Mouse (Mus musculus) c-Kit-positive CD71-positive TER-119-negative erythroid progenitor cells, embryonic 14.5 days (primary cell): ENCODE results near the gene Inmt.
A peak's percentile ranks its signal among the peaks of the same experiment; 100 is the strongest.

Experiments
- DNase-seq: peaks from one replicate; pipeline ENCODE4 v3.0.0-alpha.2; 2013; ENCODE audit warnings: low read depth

Inmt gene

GRCm38 (mm10) chr6:55169818-55170217 lies 5.0 kb downstream of the Inmt start:
- DNase-seq = no peak

- peak; percentile 61 for DNase-seq
These were observed 7.9 kb downstream of the Inmt start for GRCm38 (mm10) chr6:55166777-55167463.

DNA sequence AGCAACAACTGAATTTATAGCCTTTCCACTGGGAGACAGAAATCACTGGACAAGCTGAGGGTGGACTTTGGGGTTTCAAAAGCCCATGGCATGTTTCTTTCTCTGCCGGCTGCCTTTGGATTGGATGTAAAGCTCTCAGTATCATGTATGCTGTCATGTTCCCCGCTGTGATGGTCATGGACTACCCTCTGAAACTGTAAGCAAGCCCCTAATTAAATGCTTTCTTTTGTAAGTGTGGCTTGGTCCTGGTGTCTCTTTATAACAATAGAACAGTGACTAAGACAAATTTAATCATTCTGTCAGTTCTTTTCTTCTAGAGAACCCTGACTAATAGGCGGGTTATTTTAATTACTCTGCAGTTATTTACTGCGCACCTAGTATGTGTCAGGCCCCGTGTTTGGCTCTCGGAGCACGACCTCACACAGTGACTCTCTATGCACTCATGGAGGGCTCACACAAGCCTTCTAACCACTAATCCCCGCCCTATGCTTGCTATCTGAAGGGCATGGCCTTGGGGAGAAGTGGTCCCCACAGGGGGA lies 11.7 kb downstream of the Inmt start:
- no peak for DNase-seq

- no peak for DNase-seq
These were observed 13.5 kb downstream of the Inmt start for GRCm38 (mm10) chr6:55161311-55161761.

GRCm38 (mm10) chr6:55159256-55159655 lies 15.6 kb downstream of the Inmt start:
- no peak for DNase-seq

DNA sequence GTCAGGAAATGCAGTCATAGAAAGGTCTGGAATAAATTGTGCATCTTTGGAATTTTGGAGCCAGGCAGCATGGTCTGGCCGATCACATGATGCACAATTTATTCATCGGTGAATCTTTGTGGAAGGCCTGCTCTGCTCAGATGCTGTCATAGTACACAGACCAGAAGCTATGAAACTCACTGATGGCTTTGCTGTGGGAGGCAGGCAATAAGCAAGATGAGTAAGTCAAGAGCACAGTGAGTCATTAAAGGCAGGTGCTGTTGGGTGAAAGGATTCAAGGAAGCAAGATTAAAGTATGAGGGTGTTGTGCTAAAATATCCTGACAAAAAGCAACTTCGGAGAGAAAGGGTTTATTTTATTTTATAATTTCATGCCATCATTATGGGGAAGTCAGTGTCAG lies 22.6 kb downstream of the Inmt start:
- DNase-seq = no peak

DNA sequence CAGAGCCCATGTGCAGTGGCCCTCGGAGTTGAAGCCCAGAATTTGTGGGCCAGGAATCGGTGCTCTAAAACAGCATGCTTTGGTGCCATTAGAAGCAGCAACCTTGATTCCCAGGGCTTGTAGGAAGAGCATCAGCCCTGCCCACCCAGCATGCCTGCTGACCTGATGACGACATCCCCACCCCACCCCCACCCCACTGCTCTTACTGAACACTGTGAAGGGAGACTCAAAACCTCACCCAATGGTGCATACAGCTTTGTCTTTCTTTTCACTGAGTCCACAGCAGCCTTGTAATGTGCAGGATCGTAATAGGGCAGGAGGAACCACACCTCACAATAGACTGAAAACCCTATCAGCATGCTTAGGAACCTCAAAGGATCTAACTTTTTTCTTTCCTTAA lies 28.7 kb downstream of the Inmt start:
- no peak for DNase-seq

DNA sequence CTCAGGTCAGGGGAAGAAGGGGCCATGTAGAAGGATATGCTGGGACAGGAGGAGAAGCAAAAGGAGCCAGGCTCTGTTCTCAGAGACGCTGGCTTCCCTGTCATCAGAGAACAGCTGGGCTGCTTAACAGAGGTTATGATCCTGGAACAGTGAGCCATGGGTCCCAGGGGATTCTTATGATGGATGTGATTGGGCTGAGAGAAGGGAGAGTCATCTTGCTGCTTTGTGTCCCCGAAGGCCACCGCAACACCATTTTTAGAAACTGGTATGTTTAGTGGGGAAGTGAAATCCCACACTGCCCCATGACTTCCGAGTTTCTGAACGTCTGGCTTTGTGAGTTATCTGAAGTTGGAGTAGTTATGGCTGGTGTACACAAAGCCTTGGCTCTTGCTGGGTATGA lies 29.6 kb downstream of the Inmt start:
- DNase-seq = no peak

- no peak for DNase-seq
These were observed 36.5 kb downstream of the Inmt start for GRCm38 (mm10) chr6:55138343-55138742.

DNA sequence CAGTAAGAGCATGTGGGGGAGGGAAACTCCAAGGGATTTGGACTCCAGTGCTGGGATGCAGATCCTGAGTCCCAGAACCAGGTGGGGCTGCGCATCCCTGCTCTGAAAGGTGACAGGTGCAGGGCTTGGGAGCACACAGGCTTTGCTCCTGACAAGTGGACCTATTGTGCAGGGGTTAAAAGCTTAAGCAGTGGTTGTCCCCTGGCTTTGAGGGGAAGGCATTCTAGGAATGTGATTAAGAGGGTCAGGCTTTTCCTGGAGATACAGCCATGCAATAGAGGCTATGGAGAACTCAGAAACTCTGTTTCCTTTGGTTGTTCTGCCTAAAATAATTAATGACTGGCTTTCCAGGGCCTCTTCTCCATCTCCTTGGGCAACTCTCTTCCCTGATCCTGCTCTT lies 41.4 kb downstream of the Inmt start:
- DNase-seq = no peak

DNA sequence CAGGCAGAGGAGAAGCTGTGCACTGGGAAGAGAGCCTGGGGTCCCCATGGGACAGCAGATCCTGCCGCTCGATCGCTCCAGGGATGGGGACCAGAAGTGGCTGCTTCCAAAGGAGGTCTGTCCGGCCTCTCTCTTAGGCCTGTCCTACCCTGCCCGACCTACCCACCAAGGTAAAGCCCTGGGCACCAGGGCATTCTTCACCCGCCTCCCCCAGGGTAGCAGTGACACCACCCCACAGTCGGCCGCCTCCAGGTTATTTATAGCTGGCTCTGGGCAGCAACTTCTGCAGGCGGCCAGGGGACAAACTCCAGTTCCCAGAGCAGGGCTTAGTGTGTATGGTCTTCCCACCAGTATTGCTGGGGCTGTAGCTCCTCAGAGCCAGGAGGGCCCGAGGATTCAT lies 42.0 kb downstream of the Inmt start, which contains the start of gene Crhr2:
TSS of gene Crhr2 (minus strand) at position 223 of the 400 bp plus-strand sequence.
- no peak for DNase-seq

GRCm38 (mm10) chr6:55131301-55131700 lies 43.5 kb downstream of the Inmt start:
- DNase-seq = no peak

DNA sequence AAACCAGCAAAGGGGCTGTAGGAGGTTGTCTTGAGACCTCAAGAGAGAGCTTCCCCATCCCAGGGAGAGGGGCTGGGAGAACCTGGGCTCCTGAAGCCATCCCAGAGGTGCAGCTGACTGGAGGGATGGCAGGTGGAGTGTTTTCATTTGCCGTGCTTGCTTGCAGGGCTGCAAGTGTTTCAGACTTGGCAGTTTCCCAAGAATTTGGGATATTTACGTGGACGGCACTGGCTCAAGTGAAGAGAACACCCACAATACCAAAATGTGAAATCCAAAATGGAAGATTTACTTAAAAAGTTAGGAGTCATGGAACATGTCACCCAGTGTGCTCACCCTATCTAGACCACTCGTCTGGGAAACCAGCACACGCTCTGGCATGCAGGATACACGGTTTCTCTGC lies 44.2 kb downstream of the Inmt start:
- no peak for DNase-seq

GRCm38 (mm10) chr6:55128391-55128790 lies 46.5 kb downstream of the Inmt start:
- no peak for DNase-seq

DNA sequence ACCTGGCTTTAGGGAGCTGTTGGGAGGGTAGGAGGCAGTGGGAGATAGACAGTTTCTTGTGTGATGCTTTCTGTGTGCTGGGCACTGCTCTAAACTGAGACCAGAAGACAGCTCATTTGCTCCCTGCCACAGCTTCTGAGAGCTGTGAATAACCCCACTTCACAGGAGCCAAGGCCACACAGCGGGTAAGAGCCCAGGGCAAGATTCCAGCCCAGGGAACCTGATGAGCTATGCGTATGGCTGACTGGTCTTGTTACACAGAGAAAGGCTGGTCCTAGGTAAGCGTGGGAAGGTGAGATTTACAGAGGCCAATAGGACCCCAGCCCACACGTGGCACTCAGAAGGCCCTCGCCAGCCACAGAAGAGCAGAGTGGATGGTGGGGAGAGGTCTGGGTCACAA lies 48.3 kb downstream of the Inmt start:
- no peak for DNase-seq

DNA sequence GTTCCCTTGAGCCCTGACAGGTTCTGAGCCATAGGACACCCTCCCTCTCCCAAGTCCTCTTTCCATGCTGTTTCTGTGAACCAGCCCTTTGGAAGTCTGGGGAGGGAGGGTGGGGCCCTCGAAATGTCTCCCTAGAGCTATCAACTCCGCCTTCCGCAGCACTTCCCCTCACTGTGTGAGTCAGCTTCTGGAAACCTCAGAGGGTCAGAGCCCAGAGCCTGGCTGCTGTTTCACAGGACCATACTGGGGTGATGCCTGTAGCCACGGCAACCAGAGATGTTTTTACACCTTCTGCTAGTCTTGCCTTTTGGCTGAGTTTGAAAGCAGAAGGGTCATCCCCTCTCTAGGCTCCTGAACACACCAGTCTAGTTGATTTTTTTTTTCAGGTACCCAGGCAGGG lies 51.8 kb downstream of the Inmt start:
- no peak for DNase-seq
